Mouse (Mus musculus): Measurements from ENCODE around the gene 1700056E22Rik.

1700056E22Rik gene

DNA sequence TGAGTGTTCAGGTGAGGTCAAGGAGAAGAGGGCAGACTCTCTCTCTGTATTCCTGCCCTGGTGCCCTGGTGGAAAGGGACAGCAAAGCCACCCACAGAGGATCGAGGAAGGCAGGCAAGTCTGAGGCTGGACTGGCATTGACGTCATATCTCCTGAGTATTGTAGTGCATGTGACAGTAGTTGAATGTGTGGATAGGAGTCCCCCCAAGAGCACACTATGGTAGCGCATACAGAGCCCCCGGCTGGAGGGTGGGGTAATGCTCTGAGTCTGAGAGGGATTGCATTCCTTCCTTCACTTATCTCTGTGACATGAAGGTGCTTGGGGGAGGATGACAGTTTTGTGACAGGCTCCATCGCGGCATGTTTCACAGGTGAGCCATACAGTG lies 14.4 kb downstream of the 1700056E22Rik start:
- no peak for DNase-seq (ENCODE audit: low spot score in 2 of 2)

DNA sequence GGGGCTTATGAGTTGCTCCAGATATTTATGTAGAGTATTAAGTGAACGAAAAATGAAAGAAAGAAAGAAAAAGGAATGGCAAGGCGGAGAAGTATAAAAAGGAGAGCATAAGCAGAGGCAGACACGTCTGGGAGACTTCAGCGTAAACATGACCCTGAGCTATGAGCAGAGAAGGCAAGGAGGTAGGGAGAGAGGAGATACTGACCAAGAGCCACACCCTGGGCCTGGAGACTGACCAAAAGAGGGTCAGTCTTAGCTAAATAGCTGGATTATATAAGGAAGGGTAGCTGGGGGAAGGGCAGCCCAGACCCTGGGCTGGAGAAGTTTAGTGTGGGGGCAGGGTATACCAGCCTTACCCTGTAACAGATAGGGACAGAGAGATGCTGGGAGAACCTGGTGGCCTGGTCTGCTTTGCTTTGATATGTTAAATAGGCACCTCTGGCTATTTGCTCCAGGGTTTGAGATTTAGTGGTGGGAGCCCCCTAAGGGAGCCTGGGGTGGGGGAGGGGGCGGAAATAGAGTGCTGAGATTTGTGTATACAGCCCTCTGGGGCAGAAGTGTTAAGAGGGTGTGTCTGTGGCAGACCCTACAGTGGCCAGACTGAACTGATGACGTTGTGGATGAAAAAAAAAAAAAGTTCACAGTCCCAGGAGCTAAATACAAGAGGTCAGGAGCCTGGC lies 14.9 kb downstream of the 1700056E22Rik start:
- DNase-seq (ENCODE audit: low spot score in 2 of 2): no peak

DNA sequence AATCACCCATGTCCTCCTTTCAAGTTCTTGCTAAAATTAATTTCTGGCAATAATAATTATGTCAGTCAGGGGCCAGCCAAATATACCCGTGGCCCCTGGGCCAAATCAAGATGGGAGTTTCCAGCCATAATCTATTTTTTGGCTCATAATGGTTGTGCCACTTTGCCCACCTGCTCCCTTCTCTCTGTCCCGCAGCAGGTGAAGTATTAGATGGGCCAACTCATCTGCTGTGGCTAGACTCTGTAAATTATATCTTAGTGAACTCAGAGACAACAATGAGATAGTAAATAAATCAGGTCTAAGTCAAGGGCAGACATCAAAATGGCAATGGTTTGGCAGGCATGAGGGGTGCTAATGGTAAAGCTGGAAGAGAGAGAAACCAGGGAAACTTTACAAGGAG lies 16.5 kb downstream of the 1700056E22Rik start:
- DNase-seq (ENCODE audit: low spot score in 2 of 2): no peak

DNA sequence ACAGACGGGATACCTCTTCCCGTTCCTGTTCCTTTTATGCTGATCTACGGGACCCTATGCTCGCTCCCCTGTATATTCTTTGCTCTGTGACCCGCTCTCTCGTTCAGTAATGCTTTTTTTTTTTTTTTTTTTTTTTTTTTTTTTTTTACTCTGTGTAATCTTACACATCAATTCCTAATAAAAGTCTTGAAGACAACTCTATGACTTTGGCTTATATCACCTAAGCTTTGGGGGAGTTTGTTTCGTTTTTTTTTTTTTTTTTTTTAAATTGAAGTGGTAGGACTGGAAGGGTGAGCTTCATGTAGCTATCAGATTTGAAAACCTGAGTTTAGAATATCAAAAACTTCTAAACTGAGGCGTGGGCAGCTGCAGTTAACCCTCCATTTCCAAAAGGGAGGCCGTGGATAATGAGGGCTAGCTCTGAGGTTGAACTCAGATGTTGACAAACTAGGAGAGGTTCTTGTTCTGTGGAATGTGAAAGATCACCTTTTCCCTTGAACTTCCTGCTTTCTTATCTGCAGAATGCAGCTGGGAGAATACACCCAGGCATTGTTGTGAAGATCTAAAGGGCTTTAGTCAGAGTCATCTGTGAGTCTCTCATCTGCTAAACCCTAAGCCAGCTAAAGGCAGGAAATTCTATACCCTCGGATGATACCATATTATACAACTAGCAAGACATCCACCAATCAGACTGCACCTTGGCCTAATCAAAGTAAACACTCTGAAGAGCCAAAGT lies 17.9 kb downstream of the 1700056E22Rik start:
- DNase-seq (ENCODE audit: low spot score in 2 of 2): no peak

DNA sequence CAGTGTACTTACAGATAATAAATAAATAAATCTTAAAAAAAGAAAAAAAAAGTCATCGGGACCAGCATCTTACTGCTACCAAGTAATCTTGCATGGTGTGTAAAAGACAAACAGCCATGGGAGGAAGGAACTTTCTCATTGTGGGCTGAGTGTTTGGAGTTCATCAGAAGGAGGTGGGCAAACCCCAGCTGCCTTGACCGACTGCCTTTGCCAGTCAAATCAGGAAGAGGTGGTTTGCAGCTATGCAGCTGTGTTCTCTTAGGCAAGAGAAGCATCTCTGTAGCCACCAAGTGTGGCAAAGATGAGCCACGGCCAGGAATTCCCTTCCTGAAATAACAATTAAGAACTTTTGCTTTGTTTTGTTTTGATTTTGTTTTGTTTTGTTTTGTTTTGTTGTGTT lies 20.0 kb downstream of the 1700056E22Rik start:
- peak in 1 of 2 experiments; percentile 44 for DNase-seq (ENCODE audit: low spot score in 2 of 2)

DNA sequence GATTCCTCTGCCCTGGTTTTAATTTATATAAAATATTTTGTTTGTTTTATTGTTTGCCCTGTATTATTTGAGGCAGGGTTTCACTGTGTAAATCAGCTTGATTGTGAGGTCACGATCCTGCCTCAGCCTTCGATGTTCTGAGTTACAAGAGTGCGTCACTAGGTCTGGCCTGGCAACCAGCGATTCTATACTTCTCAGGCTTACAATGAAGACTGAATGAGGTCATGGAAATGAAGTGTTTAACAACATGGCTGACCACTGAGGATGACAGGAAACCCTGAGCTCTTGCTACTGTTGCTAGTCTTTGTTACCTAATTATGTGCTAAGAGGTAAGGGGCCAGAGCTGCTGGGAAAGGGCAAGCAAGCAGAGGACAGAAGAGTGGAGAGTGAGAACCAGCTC lies 21.0 kb downstream of the 1700056E22Rik start, which contains the start of gene Dusp10:
Gene Dusp10, plus strand, starts transcription at position 197 of the 400 bp plus-strand sequence.
- DNase-seq (ENCODE audit: low spot score in 2 of 2): no peak

DNA sequence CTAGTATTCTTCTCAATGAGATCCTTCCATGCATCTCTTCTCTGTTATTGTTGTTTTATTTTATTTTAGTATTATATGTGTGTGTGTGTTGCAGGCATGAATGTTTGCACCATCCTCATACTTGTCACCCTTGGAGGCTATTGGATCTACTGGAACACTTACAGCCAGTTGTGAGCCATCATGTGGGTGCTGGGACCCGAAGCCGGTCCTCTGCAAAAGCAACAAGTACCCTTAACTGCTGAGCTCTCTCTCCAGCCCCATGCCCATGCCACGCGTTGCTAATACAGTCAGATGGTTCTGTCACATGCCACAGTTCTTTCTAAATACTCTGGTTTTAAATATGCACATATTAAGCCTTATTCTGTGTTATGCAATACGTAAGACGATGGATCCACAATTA lies 22.8 kb downstream of the 1700056E22Rik start:
- no peak for DNase-seq (ENCODE audit: low spot score in 2 of 2)

DNA sequence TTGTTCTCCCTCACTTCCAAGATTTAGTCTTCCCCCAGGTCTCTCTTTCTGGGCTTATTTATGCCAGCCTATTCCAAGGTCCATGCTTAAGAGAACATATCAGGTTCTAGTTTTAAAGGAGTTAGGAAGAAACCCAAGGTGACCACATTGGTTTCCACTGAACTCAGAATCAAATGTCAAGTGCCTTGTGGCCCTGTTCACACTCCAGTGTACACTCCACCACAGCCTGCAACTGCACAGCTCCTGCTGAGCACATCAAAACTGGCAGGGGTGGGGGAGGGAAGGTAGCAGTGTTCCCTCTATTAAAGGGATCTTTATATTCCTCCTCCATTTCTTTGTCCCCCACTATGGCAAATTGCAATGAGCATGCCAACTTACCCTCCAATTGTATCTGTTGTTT lies 28.0 kb downstream of the 1700056E22Rik start:
- DNase-seq (ENCODE audit: low spot score in 2 of 2): peak in 1 of 2 experiments; percentile 33

DNA sequence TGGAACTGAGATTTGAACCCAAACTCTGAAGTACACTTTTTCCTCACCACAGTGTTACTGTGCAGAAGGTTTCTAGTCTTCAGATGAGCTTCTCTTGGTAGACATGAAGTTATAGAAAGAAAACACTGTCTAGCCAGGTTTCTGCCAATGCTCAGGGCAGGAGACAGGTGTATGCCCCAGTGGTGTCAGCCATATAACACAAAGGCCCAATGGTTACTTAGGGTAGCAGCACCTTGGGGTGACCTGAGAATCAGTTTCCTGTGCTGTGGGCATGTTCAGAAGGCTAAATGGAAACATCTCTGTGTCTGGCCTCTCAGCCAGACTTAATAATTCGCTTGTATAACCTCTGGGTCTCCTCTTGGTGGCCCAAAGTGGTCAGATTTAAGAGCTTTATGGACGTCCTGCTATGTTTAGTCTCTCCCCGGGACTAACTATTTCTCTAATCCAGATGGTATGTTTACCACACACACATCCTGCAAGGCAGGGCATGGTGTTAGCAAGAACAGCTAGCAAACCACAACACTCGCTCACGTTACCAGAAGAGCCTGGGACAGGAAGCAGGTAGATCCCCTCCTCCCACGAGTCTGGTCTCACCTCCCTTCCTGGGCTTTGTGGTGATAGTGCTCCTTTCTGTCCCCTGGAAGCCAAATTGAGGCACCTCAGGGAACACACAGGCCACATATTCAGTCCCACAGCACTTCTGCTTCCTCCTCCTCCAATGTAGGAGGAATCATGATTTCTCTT lies 28.6 kb downstream of the 1700056E22Rik start:
- peak; percentile 79 to 86 for DNase-seq (ENCODE audit: low spot score in 2 of 2)

DNA sequence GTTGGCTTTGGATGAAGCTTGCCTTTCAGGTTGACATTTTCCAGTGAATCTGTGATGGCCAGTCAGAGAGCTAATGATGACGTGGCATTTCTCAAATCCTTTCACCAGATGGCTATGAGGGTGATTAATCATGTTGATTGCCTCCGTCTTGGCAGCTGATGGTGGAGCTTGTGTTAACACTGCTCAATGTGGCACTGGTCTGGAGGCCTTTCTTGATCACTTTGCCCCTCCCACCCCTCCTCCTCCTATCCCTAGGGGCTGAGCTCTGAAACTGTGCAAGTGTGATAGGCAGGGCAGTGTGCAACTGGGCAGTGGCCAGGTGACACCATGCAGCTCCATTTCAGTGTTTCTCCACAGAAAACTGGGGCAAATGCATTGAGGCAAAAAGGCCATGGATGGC lies 29.8 kb downstream of the 1700056E22Rik start:
- no peak for DNase-seq (ENCODE audit: low spot score in 2 of 2)

DNA sequence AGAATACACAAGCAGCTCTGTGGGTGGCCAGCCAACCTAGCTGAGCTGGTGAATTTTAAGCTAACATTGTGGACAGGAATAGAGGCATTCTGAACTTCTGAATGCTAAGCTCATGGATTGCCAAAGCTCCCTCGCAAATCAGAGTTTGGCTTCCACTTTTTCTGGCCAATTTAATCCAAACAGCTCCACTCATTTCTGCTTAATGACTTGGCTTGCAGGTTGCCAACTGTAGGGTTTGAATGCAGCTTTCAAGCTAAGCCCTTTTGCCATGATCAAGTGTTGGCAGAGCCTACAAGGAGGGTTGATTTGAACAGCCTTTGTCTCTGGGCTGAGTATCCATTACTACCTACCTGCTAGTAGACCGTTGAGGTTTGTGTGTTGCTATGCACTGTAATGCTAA lies 31.6 kb downstream of the 1700056E22Rik start:
- no peak for DNase-seq (ENCODE audit: low spot score in 2 of 2)

DNA sequence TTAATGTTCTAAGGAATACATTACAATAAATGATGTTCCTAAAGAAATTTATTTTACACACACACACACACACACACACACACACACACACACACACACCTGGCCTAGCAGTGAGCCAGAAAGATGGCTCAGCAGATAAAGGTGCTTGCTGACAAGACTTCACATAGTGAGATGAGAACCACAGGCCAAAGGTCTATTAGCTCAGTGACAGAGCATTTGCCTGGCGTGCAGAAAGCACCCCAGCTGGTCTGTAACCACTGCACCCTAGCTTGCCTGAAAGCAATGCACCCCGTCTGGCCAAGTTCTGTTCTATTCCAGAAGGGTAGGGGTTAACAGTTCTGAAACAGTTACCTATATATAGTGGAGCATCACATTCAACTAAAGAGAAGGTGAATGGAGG lies 36.9 kb downstream of the 1700056E22Rik start:
- no peak for DNase-seq (ENCODE audit: low spot score in 2 of 2)

DNA sequence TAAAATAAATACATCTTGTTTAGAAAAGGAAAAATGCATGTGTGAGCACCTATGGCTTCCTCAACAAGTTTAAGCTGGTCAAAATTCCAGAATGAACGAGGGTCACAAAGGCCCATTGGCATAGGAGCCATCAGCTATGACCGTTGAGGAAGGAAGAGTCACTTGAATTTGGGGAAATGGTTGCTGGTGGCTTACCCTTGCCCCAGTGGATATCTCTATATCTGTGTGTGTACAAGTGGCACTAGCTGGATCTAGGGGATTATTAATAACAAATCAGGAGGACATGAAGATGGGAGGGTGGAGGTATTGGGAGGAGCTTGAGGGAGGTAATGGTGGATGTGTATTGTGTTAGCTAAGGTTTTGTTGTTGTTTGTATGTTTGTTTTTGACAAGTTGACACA lies 42.2 kb downstream of the 1700056E22Rik start:
- DNase-seq (ENCODE audit: low spot score in 2 of 2): no peak

DNA sequence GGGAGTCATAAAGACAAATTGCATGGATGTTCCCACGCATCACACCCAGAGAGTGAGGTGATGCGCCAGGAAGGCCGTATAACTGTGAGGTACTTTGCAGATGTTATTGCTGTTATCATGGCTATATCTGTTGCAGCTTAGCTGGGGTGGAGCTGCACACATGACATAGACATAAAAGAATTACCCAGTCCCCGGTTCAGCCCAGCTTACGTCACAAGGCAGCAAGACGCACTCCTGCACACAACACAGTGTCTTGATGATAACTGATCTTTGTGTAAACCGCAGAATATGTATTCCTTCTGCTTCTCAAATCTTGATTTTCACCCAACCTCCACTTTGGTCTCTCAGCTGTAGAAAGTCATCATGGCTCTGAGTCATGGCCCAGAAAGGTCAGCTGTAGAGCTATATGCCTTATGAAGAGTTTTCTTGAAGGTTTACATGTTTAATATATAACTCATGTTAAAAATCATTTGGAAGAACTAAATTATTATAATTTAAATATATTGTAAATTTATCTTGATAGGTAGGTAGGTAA lies 46.3 kb downstream of the 1700056E22Rik start:
- peak; percentile 35 to 53 for DNase-seq (ENCODE audit: low spot score in 2 of 2)
